Mouse (Mus musculus) E14TG2a.4 (cell line): ENCODE data around the gene H2-Oa.
A peak's percentile ranks its signal among the peaks of the same experiment; 100 is the strongest.

Source experiments
- H3K27me3 ChIP-seq: 2 replicates; pipeline ENCODE4 v1.6.1; 2014; ENCODE audit warnings: low read length, control low read depth; ENCODE audit not compliant: insufficient read depth
- H3K36me3 ChIP-seq: 2 replicates; pipeline ENCODE4 v1.6.1; 2014; ENCODE audit warnings: low read length, control low read depth; ENCODE audit not compliant: insufficient read depth
- H3K4me1 ChIP-seq: replicated peaks from 2 replicates; pipeline ENCODE4 v1.6.1; 2014; ENCODE audit warnings: low read depth, low read length, control low read depth
- H3K4me3 ChIP-seq: replicated peaks from 2 replicates; pipeline ENCODE4 v1.5.1; 2014; ENCODE audit warnings: mild to moderate bottlenecking, low read length
- H3K9me3 ChIP-seq: 2 replicates; pipeline ENCODE4 v1.6.1; 2014; ENCODE audit warnings: low read length, control low read depth
- CTCF ChIP-seq: conservative IDR thresholded peaks from 2 replicates; pipeline ENCODE4 v1.5.1; 2014; ENCODE audit warnings: low read length
- NANOG ChIP-seq: IDR thresholded peaks from 2 replicates; pipeline ENCODE4 v1.6.1; 2014; ENCODE audit warnings: borderline replicate concordance, low read length, mixed read lengths
- POU5F1 ChIP-seq: IDR thresholded peaks from 2 replicates; pipeline ENCODE4 v1.6.1; 2014; ENCODE audit warnings: low read length, borderline replicate concordance

H2-Oa gene

GRCm38 (mm10) chr17:34117421-34118112, 25.4 kb downstream of the H2-Oa start:
- H3K4me1 ChIP-seq, result peaks cover 46% of the 10 kb centered on the region
- H3K4me3 ChIP-seq, result peak overlapping the region; percentile 99
- no peak for TF ChIP-seq CTCF
- peaks cover 63% of the 10 kb centered on the region for H3K36me3 ChIP-seq
- no peaks in the 10 kb centered on the region for H3K9me3 ChIP-seq
- H3K27me3 ChIP-seq, result no peaks in the 10 kb centered on the region

DNA sequence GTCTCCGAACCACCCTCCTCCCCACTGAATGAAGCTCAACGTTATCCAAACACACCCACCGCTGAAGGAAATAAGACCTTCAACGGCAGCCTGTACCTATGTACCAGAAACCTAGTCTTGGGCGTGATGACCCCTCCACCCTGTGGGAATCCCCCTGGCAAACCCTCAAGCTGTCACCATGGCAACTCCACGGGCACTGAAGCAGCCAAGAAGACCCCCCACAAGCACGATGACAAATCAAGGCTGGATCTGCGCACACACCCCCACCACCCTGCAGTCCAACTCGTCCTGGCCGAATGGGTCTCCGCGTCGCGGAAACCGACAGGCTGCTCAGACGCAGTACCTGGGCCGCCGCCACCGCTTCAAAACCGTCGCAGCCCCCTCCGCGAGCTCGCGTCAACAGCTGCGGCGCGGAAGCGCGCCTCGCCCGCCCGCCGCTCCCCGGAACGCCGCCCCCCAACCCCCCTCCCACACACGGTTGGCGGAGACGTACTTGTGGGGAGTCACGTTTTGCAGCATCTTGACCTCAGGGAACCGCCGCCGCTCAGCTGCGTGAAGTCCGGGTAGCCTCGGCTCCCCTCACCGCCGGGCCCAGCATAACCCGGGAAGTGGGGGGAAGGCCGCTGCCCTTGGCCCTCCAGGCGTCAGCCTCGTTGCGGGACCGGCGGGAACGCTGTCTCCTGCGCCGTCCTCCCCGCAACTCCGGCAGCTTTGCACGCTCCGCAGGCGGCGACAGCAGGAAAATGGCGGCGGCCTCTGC, 26.2 kb downstream of the H2-Oa start:
- Histone ChIP-seq H3K27me3 (no peaks in the 10 kb centered on the region), H3K4me1 (peaks cover 42% of the 10 kb centered on the region), H3K9me3 (no peaks in the 10 kb centered on the region), H3K36me3 (peaks cover 56% of the 10 kb centered on the region), H3K4me3 (peak overlapping the region; percentile 99)
- TF ChIP-seq POU5F1 (no peak), NANOG (no peak), CTCF (no peak)

GRCm38 (mm10) chr17:34118873-34119248, 26.7 kb downstream of the H2-Oa start:
- Histone ChIP-seq H3K36me3 (peaks cover 50% of the 10 kb centered on the region), H3K4me3 (peak overlapping the region; percentile 99), H3K27me3 (no peaks in the 10 kb centered on the region), H3K9me3 (no peaks in the 10 kb centered on the region), H3K4me1 (peaks cover 42% of the 10 kb centered on the region)
- TF ChIP-seq POU5F1 (no peak), CTCF (no peak), NANOG (no peak)

GRCm38 (mm10) chr17:34119249-34120179, 27.4 kb downstream of the H2-Oa start, which contains the start of gene H2-DMa:
TSS of gene H2-DMa (plus strand) at chr17:34119541.
- Histone ChIP-seq H3K27me3 (no peaks in the 10 kb centered on the region), H3K4me3 (peak within 1 kb of the TSS; percentile 99), H3K36me3 (peaks cover 44% of the 10 kb centered on the region), H3K4me1 (peaks cover 41% of the 10 kb centered on the region), H3K9me3 (no peaks in the 10 kb centered on the region)
- TF ChIP-seq CTCF (no peak), POU5F1 (no peak), NANOG (no peak)

- Histone ChIP-seq H3K9me3 (no peaks in the 10 kb centered on the region), H3K4me3 (peak overlapping the region; percentile 99), H3K4me1 (peaks cover 38% of the 10 kb centered on the region), H3K36me3 (peaks cover 36% of the 10 kb centered on the region), H3K27me3 (no peaks in the 10 kb centered on the region)
- TF ChIP-seq NANOG (no peak), POU5F1 (no peak), CTCF (no peak)
Measured at GRCm38 (mm10) chr17:34120180-34120723, 28.1 kb downstream of the H2-Oa start.

GRCm38 (mm10) chr17:34120814-34121171, 28.7 kb downstream of the H2-Oa start:
- no peaks in the 10 kb centered on the region for H3K27me3 ChIP-seq
- TF ChIP-seq POU5F1 (no peak), NANOG (no peak), CTCF (no peak)
- peaks cover 37% of the 10 kb centered on the region for H3K4me1 ChIP-seq
- H3K36me3 ChIP-seq, result peaks cover 34% of the 10 kb centered on the region
- H3K4me3 ChIP-seq, result peak overlapping the region; percentile 99
- no peaks in the 10 kb centered on the region for H3K9me3 ChIP-seq

- H3K9me3 ChIP-seq, result no peaks in the 10 kb centered on the region
- H3K27me3 ChIP-seq, result no peaks in the 10 kb centered on the region
- H3K4me1 ChIP-seq, result peaks cover 37% of the 10 kb centered on the region
- peak overlapping the region; percentile 99 for H3K4me3 ChIP-seq
- H3K36me3 ChIP-seq, result peaks cover 31% of the 10 kb centered on the region
- TF ChIP-seq NANOG, result no peak
- no peak for TF ChIP-seq POU5F1
- no peak for TF ChIP-seq CTCF
Measured at GRCm38 (mm10) chr17:34121172-34121878, 29.2 kb downstream of the H2-Oa start.

DNA sequence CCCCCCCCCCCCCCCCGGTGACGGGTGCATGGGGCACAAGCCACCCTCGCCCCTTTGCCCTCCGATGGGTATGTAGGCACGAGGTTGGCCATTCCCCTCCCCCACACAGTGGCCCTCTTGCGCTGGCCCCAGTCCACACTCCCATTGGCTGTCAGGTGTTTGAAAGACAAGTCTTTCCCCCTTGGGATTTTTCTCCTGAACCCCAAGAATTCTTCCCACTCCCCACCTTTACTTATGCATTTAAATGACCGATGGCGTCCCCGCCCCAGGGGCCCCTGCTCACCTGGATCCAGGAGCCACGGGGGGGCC, 29.7 kb downstream of the H2-Oa start:
- TF ChIP-seq POU5F1 (no peak), CTCF (no peak), NANOG (no peak)
- peak overlapping the region; percentile 99 for H3K4me3 ChIP-seq
- H3K9me3 ChIP-seq, result no peaks in the 10 kb centered on the region
- peaks cover 26% of the 10 kb centered on the region for H3K36me3 ChIP-seq
- peaks cover 37% of the 10 kb centered on the region for H3K4me1 ChIP-seq
- no peaks in the 10 kb centered on the region for H3K27me3 ChIP-seq
